Mouse (Mus musculus) heart, adult 2 months (tissue): Measurements from ENCODE around the gene Spock1.

ENCODE experiments used
- CTCF ChIP-seq: fragments of 200-600 bp; IDR thresholded peaks from 2 replicates; pipeline ENCODE4 v1.8.1; 2022; ENCODE audit warnings: antibody characterized with exemption, mild to moderate bottlenecking, moderate library complexity
- EP300 ChIP-seq: fragments of 200-500 bp; IDR thresholded peaks from 2 replicates; pipeline ENCODE4 v1.6.1; 2011; ENCODE audit warnings: low read depth, low read length, control low read depth; ENCODE audit not compliant: insufficient read depth
- POLR2A ChIP-seq: fragments of 200-500 bp; IDR thresholded peaks from 2 replicates; pipeline ENCODE4 v1.6.1; 2011; ENCODE audit warnings: mild to moderate bottlenecking, low read depth, low read length, control low read depth; ENCODE audit not compliant: insufficient read depth

DNA sequence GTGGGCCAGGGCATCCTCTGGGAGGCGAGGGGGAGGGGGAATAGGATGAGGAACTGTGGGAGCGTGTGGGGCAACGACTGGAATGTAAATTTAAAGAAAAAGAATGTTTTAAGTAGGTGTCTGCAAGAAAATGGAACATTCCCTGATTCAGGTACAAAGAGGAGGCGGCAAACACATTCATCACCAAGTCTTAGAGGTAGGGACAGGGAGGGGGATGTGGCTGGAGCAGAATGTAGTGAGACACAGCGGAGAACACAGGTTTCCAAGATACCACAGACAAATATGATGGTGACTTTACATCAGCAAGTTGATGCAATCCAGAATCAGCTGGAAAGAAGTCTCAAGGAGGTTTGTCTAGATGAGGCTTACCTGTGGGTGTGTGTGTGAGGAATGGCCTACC, 221.7 kb downstream of the Spock1 start:
- TF ChIP-seq CTCF (no peak), POLR2A (no peak), EP300 (no peak)
